Mouse (Mus musculus) CH12.LX (cell line): Measurements from ENCODE around the gene Ghrhr. TPM values are rescaled to one million over a fixed set of nuclear protein-coding genes. Genes with fewer than 3 reads are reported as not detected.
A peak's percentile ranks its signal among the peaks of the same experiment; 100 is the strongest.

Source experiments
- DNase-seq: peaks from one replicate; pipeline ENCODE4 v3.0.0-alpha.2; 2013; ENCODE audit errors: extremely low read depth
- H3K27ac ChIP-seq: 2 replicates; pipeline ENCODE4 v1.5.1; 2012; ENCODE audit warnings: low read depth, mild to moderate bottlenecking, control low read depth, moderate library complexity; ENCODE audit not compliant: insufficient read depth
- H3K27me3 ChIP-seq: replicated peaks from 2 replicates; pipeline ENCODE3; 2012; ENCODE audit warnings: inconsistent platforms
- H3K36me3 ChIP-seq, 2 experiments: replicated peaks in 1 of 2; 2 replicates each; pipeline versions ENCODE3 to v1.6.1; 2012; ENCODE audit warnings: inconsistent platforms in 1 of 2, low read length in 1 of 2, mild to moderate bottlenecking in 1 of 2, mixed read lengths in 1 of 2, moderate library complexity in 1 of 2; ENCODE audit not compliant: control insufficient read depth in 1 of 2, insufficient read depth in 1 of 2
- H3K4me1 ChIP-seq, 2 experiments: 2 replicates each; pipeline ENCODE4 v1.6.1; 2012; ENCODE audit warnings: inconsistent platforms in 1 of 2, moderate library complexity in 1 of 2; ENCODE audit not compliant: insufficient read depth in 2 of 2, control insufficient read depth in 1 of 2
- H3K4me2 ChIP-seq: 2 replicates; pipeline ENCODE4 v1.6.1; 2012; ENCODE audit warnings: low read depth, mild to moderate bottlenecking, control low read depth; ENCODE audit not compliant: poor library complexity, insufficient read depth, severe bottlenecking
- H3K4me3 ChIP-seq, 3 experiments: fragments of 150-350 bp in 1 of 3; sonication (generic) in 1 of 3; replicated peaks in 1 of 3; 2 replicates each; pipeline versions ENCODE3 to v1.5.1; 2011 to 2012; ENCODE audit warnings: low read depth in 2 of 3, low read length in 2 of 3, mild to moderate bottlenecking in 2 of 3, moderate library complexity in 2 of 3, control low read depth in 1 of 3, improper control_type of control experiment in 1 of 3, inconsistent platforms in 1 of 3, mixed read lengths in 1 of 3; ENCODE audit not compliant: poor library complexity in 1 of 3
- H3K79me2 ChIP-seq: replicated peaks from 2 replicates; pipeline ENCODE4 v1.6.1; 2012; ENCODE audit warnings: mild to moderate bottlenecking, moderate library complexity; ENCODE audit not compliant: control insufficient read depth, poor library complexity, insufficient read depth, severe bottlenecking; ENCODE audit errors: extremely low read depth
- H3K9ac ChIP-seq: 2 replicates; pipeline ENCODE4 v1.6.1; 2012; ENCODE audit warnings: low read depth, mild to moderate bottlenecking, control low read depth, moderate library complexity; ENCODE audit not compliant: insufficient read depth
- H3K9me3 ChIP-seq: replicated peaks from 2 replicates; pipeline ENCODE3; 2012; ENCODE audit warnings: low read length, inconsistent platforms, mixed read lengths
- BHLHE40 ChIP-seq: IDR thresholded peaks from 2 replicates; pipeline ENCODE4 v1.6.1; 2011; ENCODE audit warnings: mild to moderate bottlenecking, low read depth, low read length, improper control_type of control experiment
- CHD1 ChIP-seq: IDR thresholded peaks from 2 replicates; pipeline ENCODE4 v1.6.1; 2012; ENCODE audit warnings: low read depth, low read length, improper control_type of control experiment, inconsistent platforms
- CTCF ChIP-seq, 2 experiments: IDR thresholded peaks in 1 of 2; conservative IDR thresholded peaks in 1 of 2; 2 replicates each; pipeline ENCODE4 v1.5.1; 2011 to 2012; ENCODE audit warnings: low read depth in 2 of 2, low read length in 2 of 2, improper control_type of control experiment in 1 of 2, inconsistent platforms in 1 of 2, mild to moderate bottlenecking in 1 of 2, moderate library complexity in 1 of 2
- E2F4 ChIP-seq: IDR thresholded peaks from 2 replicates; pipeline ENCODE4 v1.6.1; 2011; ENCODE audit warnings: low read depth, low read length, improper control_type of control experiment; ENCODE audit not compliant: insufficient replicate concordance
- EP300 ChIP-seq: IDR thresholded peaks from 2 replicates; pipeline ENCODE4 v1.6.1; 2011; ENCODE audit warnings: low read length, improper control_type of control experiment
- ETS1 ChIP-seq: conservative IDR thresholded peaks from 2 replicates; pipeline ENCODE4 v1.6.1; 2012; ENCODE audit warnings: low read depth, mild to moderate bottlenecking, inconsistent platforms, low read length, improper control_type of control experiment, moderate library complexity
- HCFC1 ChIP-seq: IDR thresholded peaks from 2 replicates; pipeline ENCODE4 v1.6.1; 2012; ENCODE audit warnings: low read depth, mild to moderate bottlenecking, inconsistent platforms, low read length, improper control_type of control experiment
- IRF4 ChIP-seq: IDR thresholded peaks from 2 replicates; pipeline ENCODE4 v1.6.1; 2014; ENCODE audit warnings: low read depth, mild to moderate bottlenecking, inconsistent platforms, low read length, improper control_type of control experiment
- JUN ChIP-seq: IDR thresholded peaks from 2 replicates; pipeline ENCODE4 v1.6.1; 2011; ENCODE audit warnings: low read depth, mild to moderate bottlenecking, low read length, improper control_type of control experiment, moderate library complexity; ENCODE audit not compliant: insufficient read depth
- JUND ChIP-seq: conservative IDR thresholded peaks from 2 replicates; pipeline ENCODE4 v1.6.1; 2011; ENCODE audit warnings: low read depth, low read length, improper control_type of control experiment
- MYC ChIP-seq: IDR thresholded peaks from 2 replicates; pipeline ENCODE4 v1.6.1; 2011; ENCODE audit warnings: low read depth, mild to moderate bottlenecking, improper control_type of control experiment, low read length
- PAX5 ChIP-seq: IDR thresholded peaks from 2 replicates; pipeline ENCODE4 v1.6.1; 2012; ENCODE audit warnings: low read length, inconsistent platforms, mixed read lengths
- SIN3A ChIP-seq: IDR thresholded peaks from 2 replicates; pipeline ENCODE4 v1.6.1; 2012; ENCODE audit warnings: low read length, improper control_type of control experiment, inconsistent platforms
- SMC3 ChIP-seq: IDR thresholded peaks from 2 replicates; pipeline ENCODE4 v1.6.1; 2011; ENCODE audit warnings: low read depth, low read length, improper control_type of control experiment
- TBP ChIP-seq: conservative IDR thresholded peaks from 2 replicates; pipeline ENCODE4 v1.6.1; 2011; ENCODE audit warnings: low read depth, low read length, improper control_type of control experiment
- UBTF ChIP-seq: IDR thresholded peaks from 2 replicates; pipeline ENCODE4 v1.6.1; 2012; ENCODE audit warnings: low read depth, mild to moderate bottlenecking, inconsistent platforms, low read length, improper control_type of control experiment, moderate library complexity
- USF2 ChIP-seq: conservative IDR thresholded peaks from 2 replicates; pipeline ENCODE4 v1.6.1; 2011; ENCODE audit warnings: low read depth, low read length, improper control_type of control experiment
- ZC3H11A ChIP-seq: IDR thresholded peaks from 2 replicates; pipeline ENCODE4 v1.6.1; 2012; ENCODE audit warnings: low read depth, mild to moderate bottlenecking, inconsistent platforms, low read length, improper control_type of control experiment
- ZKSCAN1 ChIP-seq: IDR thresholded peaks from 2 replicates; pipeline ENCODE4 v1.6.1; 2012; ENCODE audit warnings: low read depth, inconsistent platforms, low read length, improper control_type of control experiment, borderline replicate concordance
- ZMIZ1 ChIP-seq: IDR thresholded peaks from 2 replicates; pipeline ENCODE4 v1.6.1; 2012; ENCODE audit warnings: low read depth, mild to moderate bottlenecking, inconsistent platforms, low read length, improper control_type of control experiment
- dilution Hi-C: fragments of 300-500 bp; cut with MboI; formaldehyde crosslinking; loops from 2 replicates; pipeline ENCODE4 v1.14.3; 2020; ENCODE audit warnings: low sequenced_read_pairs; ENCODE audit not compliant: extremely low pct_unique_long_range_greater_than_20kb, extremely low pct_ligation_motif_present
- in situ Hi-C: fragments of 300-500 bp; cut with MboI; formaldehyde crosslinking; loops from 3 replicates; pipeline ENCODE4 v1.14.3; 2019; ENCODE audit warnings: low sequenced_read_pairs, low pct_ligation_motif_present, low pct_unique_long_range_greater_than_20kb, mixed read lengths
- polyA plus RNA-seq: library from polyadenylated mRNA; unstranded; fragments of >175 nt; gene quantifications from 2 replicates; pipeline ENCODE4 v1.2.1, GENCODE M21; 2012; ENCODE audit warnings: low read depth; ENCODE audit not compliant: insufficient read length
- total RNA-seq, 2 experiments: library from RNA; depleted of rRNA; stranded (reverse); fragments of 300-350 nt in 1 of 2; fragments of >200 nt in 1 of 2; gene quantifications; 2 replicates each; pipeline ENCODE4 v1.2.3; 2012 to 2014

Ghrhr gene
- total and polyA plus RNA-seq, 3 experiments = not detected

DNA sequence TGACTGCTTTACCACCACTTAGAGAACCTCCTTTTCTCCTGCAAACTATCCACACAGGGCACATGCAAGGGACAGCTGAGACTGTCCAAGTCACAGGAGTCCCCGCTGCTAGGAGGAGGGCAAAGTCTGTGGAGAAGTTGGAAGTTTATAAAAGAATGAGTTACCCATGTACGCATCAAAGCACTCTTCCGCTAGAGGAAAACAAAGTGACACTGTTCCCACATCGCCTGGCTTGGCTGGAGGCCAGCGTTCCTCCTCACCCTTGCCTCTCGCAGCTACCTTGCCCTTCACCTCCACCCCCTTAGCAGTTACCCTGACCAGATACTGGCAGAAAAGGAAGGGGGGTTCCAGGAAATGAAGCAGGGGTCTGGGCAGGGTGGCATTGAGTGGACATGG lies 18.5 kb upstream of the Ghrhr start:
- no peak overlapping the region for H3K9ac ChIP-seq
- no peaks in the 10 kb centered on the region for H3K9me3 ChIP-seq
- no peak overlapping the region for H3K4me2 ChIP-seq
- H3K79me2 ChIP-seq = no peaks in the 10 kb centered on the region
- H3K4me1 ChIP-seq = no peaks in the 10 kb centered on the region
- no peak overlapping the region for H3K4me3 ChIP-seq
- DNase-seq = no peak
- no peak overlapping the region for H3K27ac ChIP-seq
- H3K36me3 ChIP-seq = no peaks in the 10 kb centered on the region
- TF ChIP-seq CHD1 = no peak
- TF ChIP-seq JUND = no peak
- TF ChIP-seq E2F4 = no peak
- no peak for TF ChIP-seq SIN3A
- TF ChIP-seq PAX5 = no peak
- no peak for TF ChIP-seq USF2
- no peak for TF ChIP-seq ZKSCAN1
- TF ChIP-seq JUN = no peak
- no peak for TF ChIP-seq UBTF
- no peak for TF ChIP-seq ZC3H11A
- no peak for TF ChIP-seq SMC3
- TF ChIP-seq IRF4 = no peak
- no peak for TF ChIP-seq ETS1
- no peak for TF ChIP-seq ZMIZ1
- TF ChIP-seq EP300 = no peak
- no peak for TF ChIP-seq HCFC1
- TF ChIP-seq MYC = no peak
- no peak for TF ChIP-seq TBP
- peaks cover 75% of the 10 kb centered on the region for H3K27me3 ChIP-seq
- in situ Hi-C loops = no loop called here
- dilution Hi-C loops = no loop called here

DNA sequence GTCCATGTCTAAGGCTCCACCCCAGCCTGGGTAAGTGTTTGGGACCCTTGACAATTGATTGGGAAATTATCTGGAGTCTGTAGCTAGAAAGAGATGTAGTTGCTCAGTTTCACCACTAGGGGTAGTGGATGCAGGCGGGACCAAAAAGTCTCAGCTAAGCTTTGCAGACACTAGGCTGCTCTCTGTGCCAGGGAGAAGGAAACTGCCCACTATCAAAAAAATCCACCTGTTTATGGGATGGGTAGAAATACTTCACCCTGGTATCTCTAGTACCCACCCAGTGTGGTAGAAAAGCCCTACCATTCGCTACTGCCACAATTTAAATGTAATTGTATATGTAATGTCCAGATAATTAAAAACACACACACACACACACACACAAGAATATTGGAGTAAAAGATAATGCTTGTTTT lies 17.4 kb upstream of the Ghrhr start:
- no peak overlapping the region for H3K4me3 ChIP-seq
- dilution Hi-C loops = no loop called here
- H3K36me3 ChIP-seq = no peaks in the 10 kb centered on the region
- no peaks in the 10 kb centered on the region for H3K9me3 ChIP-seq
- peak overlapping the region; percentile 83; the same call in 1 of the 2 replicates for H3K4me2 ChIP-seq
- H3K27ac ChIP-seq = no peak overlapping the region
- in situ Hi-C loops = no loop called here
- TF ChIP-seq CTCF (conservative IDR thresholded peaks at IDR 0.05 in 1 of 2, IDR thresholded peaks at IDR 0.05 in 1 of 2; ENCODE audit: low read depth in 2 of 2, low read length in 2 of 2) = peak; percentile 72 to 87
- TF ChIP-seq SMC3 = peak; percentile 17; the same call in 1 of the 2 replicates
- TF ChIP-seq BHLHE40 = no peak
- no peaks in the 10 kb centered on the region for H3K4me1 ChIP-seq
- peak; percentile 39 for DNase-seq
- H3K27me3 ChIP-seq = peaks cover 72% of the 10 kb centered on the region
- H3K79me2 ChIP-seq = no peaks in the 10 kb centered on the region
- no peak overlapping the region for H3K9ac ChIP-seq
